Mouse (Mus musculus): ENCODE data around the gene Pet117.
A peak's percentile ranks its signal among the peaks of the same experiment; 100 is the strongest.

The Pet117 gene

DNA sequence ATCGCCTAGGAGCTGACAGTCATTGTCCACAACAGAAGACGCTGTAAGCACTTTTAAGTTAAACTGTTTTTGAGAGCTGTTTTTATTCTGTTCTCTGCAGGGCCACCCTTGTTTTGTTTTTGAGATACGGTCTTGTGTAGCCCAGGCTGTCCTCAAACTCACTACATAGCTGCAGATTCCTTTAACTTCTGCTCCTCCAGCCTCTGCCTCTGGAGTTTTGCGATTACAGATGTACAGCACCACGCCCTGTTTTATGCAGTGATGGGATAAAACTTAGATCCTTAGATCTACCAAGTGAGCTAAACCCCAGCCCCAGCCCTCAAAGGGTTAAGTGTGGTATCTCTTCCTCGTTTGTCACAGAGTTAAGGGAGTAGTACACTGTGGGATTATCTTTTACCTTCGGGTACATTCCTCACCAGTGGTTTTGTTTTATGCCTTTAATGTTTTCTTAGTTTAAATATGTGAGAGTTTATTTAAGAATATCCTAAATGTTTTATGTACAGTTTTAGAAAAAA is 13.9 kb downstream of the Pet117 start:
- DNase-seq: no peak

DNA sequence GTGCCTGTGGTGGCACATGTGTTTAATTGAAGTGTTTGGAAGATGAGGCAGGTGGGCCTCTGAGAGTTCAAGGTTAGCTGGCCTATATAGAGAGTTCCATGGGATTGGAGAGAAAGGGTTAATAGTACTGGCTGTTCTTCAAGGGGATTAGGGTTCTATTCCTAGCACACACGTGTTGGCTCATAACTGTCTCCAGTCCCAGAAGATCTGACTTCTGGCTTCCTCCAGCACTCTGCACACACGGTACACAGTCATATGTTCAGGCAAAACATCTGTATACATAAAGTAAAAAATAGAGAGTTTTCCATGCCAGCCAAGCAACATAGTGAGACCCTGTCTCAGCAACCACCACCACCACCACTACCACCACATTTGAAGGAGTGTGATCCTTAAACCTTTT is 17.5 kb downstream of the Pet117 start:
- DNase-seq: no peak

DNA sequence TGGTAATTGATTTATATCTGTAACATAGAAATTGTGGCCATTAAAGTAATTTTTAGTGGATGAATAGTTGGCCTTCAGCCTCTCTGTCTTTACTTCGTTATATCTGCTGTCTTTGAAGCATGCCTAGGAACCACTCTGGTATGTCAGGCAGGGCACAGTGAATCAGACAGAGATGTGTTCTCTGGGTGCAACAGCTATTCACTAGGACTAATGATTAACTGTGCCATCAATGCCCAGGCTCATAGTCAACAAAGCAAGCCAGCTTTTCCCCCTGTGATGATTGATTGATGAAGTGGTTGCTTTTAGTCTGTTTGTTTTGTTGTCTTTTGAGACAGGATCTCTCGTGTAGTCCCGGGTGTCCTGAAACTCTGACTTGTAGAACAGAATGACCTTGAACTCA is 19.6 kb downstream of the Pet117 start:
- DNase-seq: no peak

DNA sequence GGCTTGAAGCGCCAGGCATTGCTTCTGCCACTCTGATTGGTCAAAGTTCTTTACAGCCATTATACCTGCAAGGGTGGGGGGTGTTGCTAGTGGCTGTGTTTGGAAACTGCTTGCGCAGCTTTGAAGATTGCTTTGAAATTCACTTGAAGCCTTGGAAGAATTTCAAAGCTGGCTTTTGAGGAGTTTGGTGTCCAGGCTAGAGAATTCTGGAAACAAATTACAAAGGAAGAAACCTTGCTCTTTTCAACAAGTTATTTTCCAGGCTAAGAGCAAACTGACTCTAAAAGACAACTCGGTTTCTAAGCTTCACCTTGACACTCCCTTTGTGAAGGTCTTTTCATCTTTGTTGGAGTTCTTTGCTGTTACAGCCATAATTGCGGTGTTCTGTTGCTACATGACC is 30.7 kb downstream of the Pet117 start:
- DNase-seq: no peak

DNA sequence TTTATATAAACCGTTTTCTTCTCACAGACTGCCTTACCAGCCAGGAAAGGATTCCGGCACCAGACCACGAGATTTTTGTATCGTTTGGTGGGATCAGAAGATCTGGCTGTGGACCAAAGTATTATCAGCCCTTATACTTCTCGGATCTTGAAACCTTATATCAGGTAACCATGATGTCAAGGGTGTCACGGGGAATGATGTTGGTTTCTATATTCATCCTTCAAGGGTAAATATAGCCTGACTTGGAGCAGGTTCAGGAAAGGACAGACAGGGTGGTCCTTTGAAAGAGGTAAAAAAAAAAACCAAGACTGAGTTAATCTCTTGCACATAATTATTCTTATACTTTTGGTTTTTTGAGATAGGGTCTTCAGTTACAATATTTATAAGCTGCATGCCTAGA is 31.9 kb downstream of the Pet117 start:
- DNase-seq: no peak

DNA sequence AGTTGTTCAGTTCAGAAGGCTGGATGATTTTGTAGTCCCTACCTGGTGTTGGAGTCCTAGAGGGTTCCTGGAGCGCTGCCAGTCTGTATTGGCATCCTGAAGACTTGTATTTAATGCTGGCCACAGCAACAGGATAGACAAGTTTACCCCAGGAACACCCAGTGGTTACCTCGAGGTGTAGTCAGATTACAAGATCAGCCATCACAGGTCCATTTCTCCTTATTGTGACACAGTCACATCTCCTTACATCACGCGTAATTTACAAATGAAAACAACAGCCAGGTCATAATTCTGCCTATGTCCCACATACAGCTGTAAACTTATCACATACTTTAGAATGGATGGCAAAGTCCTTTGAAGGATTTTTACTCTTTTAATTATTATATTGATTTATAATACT is 40.2 kb downstream of the Pet117 start:
- DNase-seq: no peak

DNA sequence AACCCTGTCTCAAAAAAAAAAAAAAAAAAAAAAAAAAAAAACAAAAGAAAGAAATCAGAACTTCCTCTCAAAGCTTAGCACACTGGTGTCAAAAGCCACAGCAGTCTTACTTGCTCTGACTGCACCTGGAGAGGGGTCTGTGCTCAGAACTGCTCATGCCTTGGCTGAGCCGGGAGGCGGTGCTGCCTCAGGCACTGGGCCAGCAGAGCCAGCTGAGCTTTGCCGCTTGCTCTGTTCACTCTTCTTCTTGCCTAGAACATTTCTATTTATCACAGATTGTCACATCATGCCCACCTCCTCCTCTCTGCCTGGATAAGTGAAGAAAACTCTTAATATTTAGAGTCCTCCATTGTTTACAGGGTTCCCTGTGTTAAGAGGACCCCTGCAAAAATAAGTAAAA is 41.8 kb downstream of the Pet117 start:
- DNase-seq: no peak

DNA sequence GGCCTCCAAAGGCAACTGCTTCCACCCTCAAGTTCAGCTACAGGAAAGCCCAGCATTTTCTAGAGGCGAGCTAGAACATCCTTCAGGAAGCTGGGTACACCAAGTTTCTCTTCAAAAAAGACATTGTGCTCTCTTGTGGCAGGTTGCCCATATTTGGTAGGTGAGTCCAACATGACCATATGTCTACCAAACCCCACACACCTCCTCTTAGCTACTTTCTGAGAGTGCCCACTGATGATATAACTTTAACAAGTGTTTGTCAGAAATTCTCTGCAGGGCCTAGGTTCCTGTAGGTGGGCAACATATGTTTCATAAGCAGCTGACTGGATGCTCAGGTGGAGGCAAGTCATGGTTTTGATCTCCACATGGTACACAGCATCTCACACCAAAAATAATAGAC is 45.9 kb downstream of the Pet117 start:
- peak; percentile 17 for DNase-seq

DNA sequence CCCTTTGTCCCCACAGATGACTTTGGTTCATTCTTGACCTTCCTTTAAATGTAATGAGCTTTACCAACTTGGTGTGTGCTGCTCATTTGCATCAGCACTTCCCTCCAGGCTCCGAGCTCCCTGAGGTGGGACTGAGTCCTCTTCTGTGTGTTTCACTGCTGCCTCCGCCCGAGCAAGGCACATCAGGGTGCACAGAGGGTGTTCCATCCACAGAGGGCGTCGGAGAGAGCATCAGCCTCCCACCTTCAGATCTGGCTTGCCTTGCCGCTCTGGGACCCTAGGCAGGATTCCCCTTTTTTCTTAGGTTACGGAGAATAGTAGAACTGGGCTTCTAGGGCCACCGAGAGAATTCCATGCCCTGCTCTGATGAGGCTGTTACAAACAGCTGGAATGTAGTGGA is 48.1 kb downstream of the Pet117 start:
- DNase-seq: no peak

DNA sequence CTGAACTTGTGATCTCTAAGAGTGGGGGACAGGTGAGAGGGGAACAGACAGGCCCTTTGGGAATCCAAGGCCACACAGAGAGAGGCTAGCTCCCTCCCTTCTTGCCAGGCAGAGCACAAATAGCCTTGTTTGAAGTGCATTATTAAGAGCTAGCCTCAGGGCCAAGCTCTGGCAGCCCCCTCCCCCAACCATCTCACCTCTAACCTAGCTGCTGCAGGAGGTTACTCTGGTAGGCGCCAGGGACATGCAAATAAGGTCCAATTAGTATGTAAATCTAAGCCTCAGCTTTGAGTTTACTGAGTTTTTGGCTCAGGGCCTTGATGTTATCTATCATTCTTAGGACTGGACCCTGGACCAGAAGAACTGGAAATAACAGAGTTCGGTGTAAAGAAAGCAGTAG is 49.3 kb downstream of the Pet117 start:
- no peak for DNase-seq

DNA sequence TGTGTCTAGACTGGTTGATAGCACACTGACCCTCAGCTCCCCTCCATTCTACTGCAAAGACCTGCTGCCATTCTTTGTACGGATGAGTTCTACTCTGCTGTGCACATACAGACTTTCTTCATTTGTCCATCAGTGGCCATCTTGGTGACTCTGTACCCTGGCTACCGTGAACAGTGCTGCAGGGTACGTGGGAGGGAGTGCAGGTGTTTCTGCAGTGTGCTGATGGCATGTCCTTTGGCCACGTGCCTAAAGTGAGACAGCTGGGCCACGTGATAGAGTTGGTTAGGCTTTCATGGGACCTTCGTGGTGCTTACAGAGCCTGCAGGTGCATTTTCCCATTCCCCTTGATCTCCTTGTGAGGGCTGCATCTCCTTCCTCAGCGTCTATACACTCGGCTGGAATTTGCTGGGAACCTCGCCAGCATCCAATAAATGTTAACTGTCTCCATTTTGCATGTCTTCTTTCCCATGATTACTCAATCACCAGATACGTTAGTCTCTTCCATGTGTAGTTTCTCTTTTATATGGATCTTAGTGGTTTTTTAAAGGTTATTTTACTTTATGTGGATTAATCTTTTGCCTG is 53.4 kb downstream of the Pet117 start:
- no peak for DNase-seq

All from cerebellum, adult 9-11 months (tissue).